Mouse (Mus musculus): ENCODE measurements at regions not wholly inside any gene's neighbourhood (a gene's known extent, or its start where the extent isn't known, plus 50 kb on each side); places are given as distances from the start of the nearest gene placed in this dataset.

DNA sequence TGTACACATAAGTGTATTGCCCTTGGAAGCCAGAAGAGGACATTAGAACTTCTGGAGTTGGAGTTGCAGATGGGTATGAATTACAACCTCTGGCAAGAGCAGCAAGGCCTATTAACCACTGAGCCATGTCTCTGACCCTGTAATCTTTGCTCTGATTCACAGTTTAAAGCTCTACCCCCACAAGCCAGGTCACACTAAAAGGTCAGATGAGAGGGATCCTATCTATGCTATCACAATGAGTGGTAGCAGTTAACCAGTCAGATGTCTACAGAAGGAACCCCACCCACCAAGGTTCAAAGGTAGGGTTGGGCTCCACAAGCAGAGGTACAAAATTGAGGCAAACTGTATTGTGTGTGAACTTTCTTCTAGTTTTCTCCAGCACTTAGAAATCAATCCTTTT lies 94.5 kb upstream of the C2cd4b start:
- TF ChIP-seq POLR2A (IDR thresholded peaks at IDR 0.05; ENCODE audit: extremely low read depth, insufficient read depth, low read length) = no peak
- no peak for TF ChIP-seq CTCF (IDR thresholded peaks at IDR 0.05; ENCODE audit: extremely low read depth, insufficient read depth, low read length)

All from cortical plate, adult 2 months (tissue).